14 mouse cellular contexts compared by ENCODE assay signal in genomic region chr17:44588020-44588419, GRCm38 (mm10).
A peak's percentile ranks its signal among the peaks of the same experiment; 100 is the strongest.
DNase-seq lines count a peak whose midpoint lies in the region; ATAC-seq and TF ChIP-seq lines count a peak whose summit lies in the region.
"Had no signal": no experiment of that assay in that cellular context is flagged by ENCODE, and none has a peak within 500 bp of the region (broad histone marks: within the 10 kb centered on the region; RNA-seq: fewer than 3 reads in every experiment).

No protein-coding gene starts in this region.

- no peaks in the 10 kb centered on the region for H3K9me3 ChIP-seq in forebrain, embryonic 14.5 days (replicated peaks; ENCODE audit: control insufficient read depth, low read length)
- no peaks in the 10 kb centered on the region for H3K9me3 ChIP-seq in forebrain, postnatal 0 days (ENCODE audit: low read length)
- no peaks in the 10 kb centered on the region for H3K9me3 ChIP-seq in kidney, embryonic 15.5 days (replicated peaks)
- H3K9me3 ChIP-seq: heart, embryonic 13.5 days; hindbrain, embryonic 12.5 days; limb, embryonic 12.5 days had no signal

- WGBS in forebrain, embryonic 14.5 days: 2% methylated on average over 3 of the region's 3 CpGs
- 6% methylated on average over 3 of the region's 3 CpGs for WGBS in forebrain, postnatal 0 days
- WGBS in kidney, embryonic 15.5 days: 50% methylated on average over 3 of the region's 3 CpGs

- H3K27me3 ChIP-seq in forebrain, embryonic 14.5 days (replicated peaks; ENCODE audit: control insufficient read depth, insufficient read depth, low read length): no peaks in the 10 kb centered on the region
- no peaks in the 10 kb centered on the region for H3K27me3 ChIP-seq in forebrain, postnatal 0 days (ENCODE audit: insufficient read depth, low read length)
- H3K27me3 ChIP-seq in kidney, embryonic 15.5 days: no peaks in the 10 kb centered on the region
- H3K27me3 ChIP-seq: hindbrain, embryonic 12.5 days; limb, embryonic 12.5 days had no signal

- no peak for TF ChIP-seq CTCF in forebrain, postnatal 0 days (IDR thresholded peaks at IDR 0.05; ENCODE audit: low read depth)

- H3K4me3 ChIP-seq in forebrain, embryonic 14.5 days (ENCODE audit: low read depth, low read length): no peak overlapping the region
- H3K4me3 ChIP-seq in forebrain, postnatal 0 days (ENCODE audit: low read depth, low read length): no peak overlapping the region
- no peak overlapping the region for H3K4me3 ChIP-seq in kidney, embryonic 15.5 days (replicated peaks)
- H3K4me3 ChIP-seq: heart, embryonic 13.5 days; hindbrain, embryonic 12.5 days; limb, embryonic 12.5 days had no signal

- DNase-seq in forebrain, embryonic 14.5 days (ENCODE audit: low spot score): peak; percentile 36
- no peak for DNase-seq in forebrain, postnatal 0 days
- DNase-seq in kidney, adult 11 months: no peak
- DNase-seq in ES-CJ7 (ENCODE audit: low read depth, low spot score): peak; percentile 21
- peak; percentile 7 for DNase-seq in embryo, embryonic 9.5 days (ENCODE audit: extremely low spot score)
- DNase-seq in layer of hippocampus, adult 9-11 months: no peak
- DNase-seq: adrenal gland, adult 2 months; cerebellum, adult 8-10 months; gastrocnemius, postnatal 25 days had no signal

- H3K9ac ChIP-seq in forebrain, embryonic 14.5 days (ENCODE audit: low read length): no peak overlapping the region
- H3K9ac ChIP-seq in forebrain, postnatal 0 days: no peak overlapping the region
- H3K9ac ChIP-seq in kidney, embryonic 15.5 days: no peak overlapping the region
- H3K9ac ChIP-seq: heart, embryonic 13.5 days; hindbrain, embryonic 12.5 days; limb, embryonic 12.5 days had no signal

- H3K36me3 ChIP-seq in forebrain, embryonic 14.5 days (ENCODE audit: control insufficient read depth, insufficient read depth, low read length): no peaks in the 10 kb centered on the region
- no peaks in the 10 kb centered on the region for H3K36me3 ChIP-seq in forebrain, postnatal 0 days (ENCODE audit: insufficient read depth)
- H3K36me3 ChIP-seq in kidney, embryonic 15.5 days: no peaks in the 10 kb centered on the region
- H3K36me3 ChIP-seq: heart, embryonic 13.5 days; hindbrain, embryonic 12.5 days; limb, embryonic 12.5 days had no signal

- H3K4me2 ChIP-seq in forebrain, embryonic 14.5 days (ENCODE audit: low read length): no peak overlapping the region
- H3K4me2 ChIP-seq in forebrain, postnatal 0 days (ENCODE audit: low read depth): no peak overlapping the region
- no peak overlapping the region for H3K4me2 ChIP-seq in kidney, embryonic 15.5 days
- H3K4me2 ChIP-seq: heart, embryonic 13.5 days; hindbrain, embryonic 12.5 days; limb, embryonic 12.5 days had no signal

- peak; percentile 70; the same call in 1 of the 2 replicates for ATAC-seq in forebrain, embryonic 14.5 days
- no peak for ATAC-seq in forebrain, postnatal 0 days
- ATAC-seq in kidney, embryonic 15.5 days (replicated peaks; ENCODE audit: low FRiP score): peak; percentile 61; the same call in 1 of the 2 replicates
- no peak for ATAC-seq in activated CD4-positive, CD25-positive, alpha-beta regulatory T cell, adult 4 months

- peaks cover 4% of the 10 kb centered on the region; the same call in 1 of the 2 replicates for H3K4me1 ChIP-seq in forebrain, embryonic 14.5 days (ENCODE audit: control insufficient read depth, insufficient read depth, low read length)
- no peaks in the 10 kb centered on the region for H3K4me1 ChIP-seq in forebrain, postnatal 0 days (ENCODE audit: insufficient read depth)
- H3K4me1 ChIP-seq in kidney, embryonic 15.5 days: peaks cover 20% of the 10 kb centered on the region; the same call in 1 of the 2 replicates
- H3K4me1 ChIP-seq: heart, embryonic 13.5 days had no signal

- H3K27ac ChIP-seq in forebrain, embryonic 14.5 days (ENCODE audit: low read depth, low read length): no peak overlapping the region
- no peak overlapping the region for H3K27ac ChIP-seq in forebrain, postnatal 0 days (ENCODE audit: low read depth, low read length)
- H3K27ac ChIP-seq in kidney, embryonic 15.5 days: 0 out of 2 replicates have a peak overlapping the region, but pooled peaks have one; percentile 9
- H3K27ac ChIP-seq: heart, embryonic 13.5 days; hindbrain, embryonic 12.5 days; limb, embryonic 12.5 days had no signal

Comparison
In these comparisons a context has a peak if more than half of its experiments do, and no peak if none do; other contexts are left out.
1. ATAC-seq: peak in forebrain, embryonic 14.5 days (single experiment) and kidney, embryonic 15.5 days (single experiment); none in forebrain, postnatal 0 days (single experiment) and activated CD4-positive, CD25-positive, alpha-beta regulatory T cell, adult 4 months (single experiment).
2. DNase-seq: peak in forebrain, embryonic 14.5 days (single experiment), ES-CJ7 (single experiment) and embryo, embryonic 9.5 days (single experiment); none in forebrain, postnatal 0 days (single experiment), kidney, adult 11 months (single experiment) and layer of hippocampus, adult 9-11 months (single experiment).